Mouse (Mus musculus) embryonic facial prominence, embryonic 13.5 days (tissue): Measurements from ENCODE around the gene Plekho1. TPM values are rescaled to one million over a fixed set of nuclear protein-coding genes. Genes with fewer than 3 reads are reported as not detected.
"Not testable (repeated sequence)": the region's sequence is repeated elsewhere in the genome, so short reads cannot be mapped to it uniquely, and the experiment has no call there.

ENCODE experiments used
- ATAC-seq: fragments of 200-750 bp; cut with Nextera tagmentation; 2 replicates; pipeline ENCODE4 v1.8.0; 2017; ENCODE audit warnings: low read depth; ENCODE audit not compliant: insufficient number of reproducible peaks, insufficient read depth, low FRiP score, low TSS enrichment
- H3K27ac ChIP-seq: fragments of 300-500 bp; sonication (generic); 2 replicates; pipeline ENCODE4 v1.5.1; 2015; ENCODE audit warnings: moderate library complexity, mild to moderate bottlenecking, inconsistent platforms
- H3K27me3 ChIP-seq: fragments of 300-500 bp; sonication (generic); 2 replicates; pipeline ENCODE4 v1.6.1; 2015; ENCODE audit warnings: mild to moderate bottlenecking, inconsistent platforms
- H3K36me3 ChIP-seq: fragments of 300-500 bp; sonication (generic); 2 replicates; pipeline ENCODE4 v1.6.1; 2015; ENCODE audit warnings: mild to moderate bottlenecking, inconsistent platforms
- H3K4me1 ChIP-seq: fragments of 300-500 bp; sonication (generic); 2 replicates; pipeline ENCODE4 v1.6.1; 2015; ENCODE audit warnings: inconsistent platforms
- H3K4me2 ChIP-seq: fragments of 300-500 bp; sonication (generic); 2 replicates; pipeline ENCODE4 v1.6.1; 2015; ENCODE audit warnings: moderate library complexity, mild to moderate bottlenecking, inconsistent platforms
- H3K4me3 ChIP-seq: fragments of 300-500 bp; sonication (generic); 2 replicates; pipeline ENCODE4 v1.5.1; 2015; ENCODE audit warnings: mild to moderate bottlenecking, inconsistent platforms
- H3K9ac ChIP-seq: fragments of 300-500 bp; sonication (generic); 2 replicates; pipeline ENCODE4 v1.6.1; 2015; ENCODE audit warnings: mild to moderate bottlenecking, inconsistent platforms
- H3K9me3 ChIP-seq: fragments of 300-500 bp; sonication (generic); 2 replicates; pipeline ENCODE4 v1.6.1; 2016; ENCODE audit warnings: inconsistent platforms
- WGBS: fragments of 180-500 bp; shearing (Covaris S2); methylation state at CpG from one replicate; pipeline ENCODE4 v1.1.7; 2015; ENCODE audit warnings: mixed read lengths; 5-methylcytosine and 5-hydroxymethylcytosine counted together
- polyA plus RNA-seq: library from polyadenylated mRNA; unstranded; fragments of >200 nt; fragmentation: Nextera tagmentation; extraction: Ambion mirVana; gene quantifications from 2 replicates; pipeline ENCODE4 v1.2.1, GENCODE M21; 2015

The Plekho1 gene
- polyA plus RNA-seq: 41.2 and 47.7 TPM in 2 replicates

GRCm38 (mm10) chr3:95995802-95996428 is at the start of gene Plekho1:
TSS of gene Plekho1 (minus strand) at chr3:95996001.
- peak; percentile 64; the same call in 1 of the 2 replicates for ATAC-seq
- no peaks in the 10 kb centered on the region for H3K27me3 ChIP-seq
- WGBS: under 1% methylated on average over 81 of the region's 84 CpGs
- H3K4me1 ChIP-seq: peaks cover 51% of the 10 kb centered on the region
- H3K9me3 ChIP-seq: no peaks in the 10 kb centered on the region
- peak within 1 kb of the TSS; percentile 80 for H3K4me3 ChIP-seq
- peaks cover 28% of the 10 kb centered on the region for H3K36me3 ChIP-seq
- peak within 1 kb of the TSS; percentile 80 for H3K4me2 ChIP-seq
- H3K9ac ChIP-seq: peak within 1 kb of the TSS; percentile 96
- peak within 1 kb of the TSS; percentile 99 for H3K27ac ChIP-seq

- H3K9ac ChIP-seq, H3K4me2 ChIP-seq, H3K4me1 ChIP-seq, ATAC-seq, H3K27ac ChIP-seq, H3K9me3 ChIP-seq, H3K27me3 ChIP-seq, H3K4me3 ChIP-seq: not testable (repeated sequence)
- WGBS: 86% methylated on average over 3 of the region's 3 CpGs
- H3K36me3 ChIP-seq: peaks cover 22% of the 10 kb centered on the region
Measured at GRCm38 (mm10) chr3:96044559-96044958, 48.8 kb upstream of the Plekho1 start.

GRCm38 (mm10) chr3:96043104-96043503 is 47.3 kb upstream of the Plekho1 start:
- 86% methylated on average over 1 of the region's 1 CpGs for WGBS
- H3K9me3 ChIP-seq: no peaks in the 10 kb centered on the region
- no peaks in the 10 kb centered on the region for H3K27me3 ChIP-seq
- H3K27ac ChIP-seq: no peak overlapping the region
- ATAC-seq: no peak
- no peak overlapping the region for H3K9ac ChIP-seq
- peaks cover 21% of the 10 kb centered on the region for H3K36me3 ChIP-seq
- H3K4me2 ChIP-seq: no peak overlapping the region
- no peaks in the 10 kb centered on the region for H3K4me1 ChIP-seq
- H3K4me3 ChIP-seq: no peak overlapping the region

- no peak overlapping the region for H3K4me2 ChIP-seq
- no peaks in the 10 kb centered on the region for H3K27me3 ChIP-seq
- WGBS: 93% methylated on average over 6 of the region's 6 CpGs
- H3K9me3 ChIP-seq: no peaks in the 10 kb centered on the region
- ATAC-seq: no peak
- no peak overlapping the region for H3K4me3 ChIP-seq
- H3K4me1 ChIP-seq: no peaks in the 10 kb centered on the region
- no peak overlapping the region for H3K27ac ChIP-seq
- peaks cover 11% of the 10 kb centered on the region for H3K36me3 ChIP-seq
- no peak overlapping the region for H3K9ac ChIP-seq
Measured at GRCm38 (mm10) chr3:96041079-96041478, 45.3 kb upstream of the Plekho1 start.

GRCm38 (mm10) chr3:96040663-96041006 is 44.8 kb upstream of the Plekho1 start:
- Histone ChIP-seq H3K4me3 (no peak overlapping the region), H3K27ac (no peak overlapping the region), H3K9ac (no peak overlapping the region), H3K4me1 (no peaks in the 10 kb centered on the region), H3K9me3 (no peaks in the 10 kb centered on the region), H3K4me2 (no peak overlapping the region), H3K36me3 (peaks cover 7% of the 10 kb centered on the region), H3K27me3 (no peaks in the 10 kb centered on the region)
- no peak for ATAC-seq
- 98% methylated on average over 2 of the region's 2 CpGs for WGBS

GRCm38 (mm10) chr3:96039857-96040662 is 44.3 kb upstream of the Plekho1 start:
- Histone ChIP-seq H3K9me3 (no peaks in the 10 kb centered on the region), H3K27me3 (no peaks in the 10 kb centered on the region), H3K4me2 (no peak overlapping the region), H3K4me3 (no peak overlapping the region), H3K36me3 (peaks cover 1% of the 10 kb centered on the region; the same call in 1 of the 2 replicates), H3K9ac (no peak overlapping the region), H3K4me1 (no peaks in the 10 kb centered on the region), H3K27ac (no peak overlapping the region)
- ATAC-seq: no peak
- WGBS: 71% methylated on average over 9 of the region's 9 CpGs

GRCm38 (mm10) chr3:96038851-96039250 is 43.0 kb upstream of the Plekho1 start:
- H3K9me3 ChIP-seq: no peaks in the 10 kb centered on the region
- no peaks in the 10 kb centered on the region for H3K27me3 ChIP-seq
- no peak overlapping the region for H3K4me2 ChIP-seq
- H3K4me3 ChIP-seq: no peak overlapping the region
- no peak overlapping the region for H3K27ac ChIP-seq
- no peaks in the 10 kb centered on the region for H3K4me1 ChIP-seq
- WGBS: 94% methylated on average over 4 of the region's 4 CpGs
- no peak overlapping the region for H3K9ac ChIP-seq
- ATAC-seq: no peak
- no peaks in the 10 kb centered on the region for H3K36me3 ChIP-seq

- no peak overlapping the region for H3K27ac ChIP-seq
- H3K36me3 ChIP-seq: peaks cover 3% of the 10 kb centered on the region; the same call in 1 of the 2 replicates
- no peak overlapping the region for H3K9ac ChIP-seq
- H3K27me3 ChIP-seq: no peaks in the 10 kb centered on the region
- 78% methylated on average over 5 of the region's 5 CpGs for WGBS
- no peaks in the 10 kb centered on the region for H3K4me1 ChIP-seq
- no peak for ATAC-seq
- H3K4me2 ChIP-seq: no peak overlapping the region
- H3K9me3 ChIP-seq: no peaks in the 10 kb centered on the region
- no peak overlapping the region for H3K4me3 ChIP-seq
Measured at GRCm38 (mm10) chr3:96038156-96038555, 42.4 kb upstream of the Plekho1 start.

GRCm38 (mm10) chr3:96036796-96037195 is 41.0 kb upstream of the Plekho1 start:
- no peak overlapping the region for H3K4me2 ChIP-seq
- 88% methylated on average over 6 of the region's 6 CpGs for WGBS
- H3K9ac ChIP-seq: no peak overlapping the region
- no peak for ATAC-seq
- peaks cover 7% of the 10 kb centered on the region; the same call in 1 of the 2 replicates for H3K36me3 ChIP-seq
- no peaks in the 10 kb centered on the region for H3K27me3 ChIP-seq
- no peaks in the 10 kb centered on the region for H3K4me1 ChIP-seq
- H3K9me3 ChIP-seq: no peaks in the 10 kb centered on the region
- no peak overlapping the region for H3K4me3 ChIP-seq
- no peak overlapping the region for H3K27ac ChIP-seq

- H3K4me2 ChIP-seq: no peak overlapping the region
- H3K27ac ChIP-seq: no peak overlapping the region
- H3K27me3 ChIP-seq: no peaks in the 10 kb centered on the region
- peaks cover 13% of the 10 kb centered on the region; the same call in 1 of the 2 replicates for H3K36me3 ChIP-seq
- H3K4me3 ChIP-seq: no peak overlapping the region
- WGBS: 80% methylated on average over 4 of the region's 4 CpGs
- no peaks in the 10 kb centered on the region for H3K9me3 ChIP-seq
- ATAC-seq: no peak
- no peaks in the 10 kb centered on the region for H3K4me1 ChIP-seq
- no peak overlapping the region for H3K9ac ChIP-seq
Measured at GRCm38 (mm10) chr3:96033046-96033445, 37.2 kb upstream of the Plekho1 start.

GRCm38 (mm10) chr3:96032652-96033017 is 36.8 kb upstream of the Plekho1 start:
- no peak overlapping the region for H3K27ac ChIP-seq
- 90% methylated on average over 6 of the region's 6 CpGs for WGBS

More at GRCm38 (mm10) chr3:96032652-96033017, 36.8 kb upstream of the Plekho1 start:
- Histone ChIP-seq H3K4me2 (no peak overlapping the region), H3K9ac (no peak overlapping the region), H3K36me3 (peaks cover 13% of the 10 kb centered on the region; the same call in 1 of the 2 replicates), H3K9me3 (no peaks in the 10 kb centered on the region), H3K27me3 (no peaks in the 10 kb centered on the region), H3K4me3 (no peak overlapping the region), H3K4me1 (no peaks in the 10 kb centered on the region)
- ATAC-seq: no peak
